8 mouse cellular contexts compared by ENCODE assay signal in the genomic region with DNA sequence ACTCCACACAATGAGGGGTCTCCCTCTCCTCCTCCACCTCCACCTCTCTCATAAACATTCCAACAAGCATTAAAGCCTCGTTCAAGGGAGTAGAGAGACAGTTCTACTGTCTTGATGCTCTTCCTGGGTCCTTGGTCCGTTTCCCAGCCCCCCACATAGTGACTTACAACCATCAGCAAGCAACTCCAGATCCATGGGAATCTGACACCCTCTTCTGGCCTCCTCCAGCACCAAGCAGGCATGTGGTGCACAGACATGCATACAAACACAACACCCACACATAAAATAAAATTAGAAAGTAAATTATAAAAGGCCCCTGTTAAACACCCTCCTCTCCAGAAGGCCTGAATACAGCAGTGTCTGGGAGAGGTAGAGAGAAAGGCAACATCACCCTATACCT. TPM values are rescaled to one million over a fixed set of nuclear protein-coding genes. Genes with fewer than 3 reads are reported as not detected.
DNase-seq lines count a peak whose midpoint lies in the region; ATAC-seq lines count a peak whose summit lies in the region.

No protein-coding gene starts in this region.

- no peak for ATAC-seq in liver, embryonic 11.5 days (replicated peaks; ENCODE audit: low FRiP score)
- 0 out of 2 replicates have a peak, but pooled peaks have one; percentile 1 for ATAC-seq in forebrain, embryonic 14.5 days
- ATAC-seq in stomach, embryonic 15.5 days (ENCODE audit: insufficient read depth, low FRiP score, low read depth): no peak

- no peak overlapping the region for H3K27ac ChIP-seq in heart, embryonic 10.5 days
- no peak overlapping the region for H3K27ac ChIP-seq in liver, embryonic 11.5 days (ENCODE audit: low read depth, low read length)
- H3K27ac ChIP-seq in forebrain, embryonic 14.5 days (ENCODE audit: low read depth, low read length): no peak overlapping the region
- no peak overlapping the region for H3K27ac ChIP-seq in stomach, embryonic 15.5 days

- H3K9ac ChIP-seq in liver, embryonic 11.5 days (ENCODE audit: low read depth, low read length): no peak overlapping the region
- H3K9ac ChIP-seq in forebrain, embryonic 14.5 days (ENCODE audit: low read length): no peak overlapping the region
- H3K9ac ChIP-seq in stomach, embryonic 15.5 days: no peak overlapping the region

- WGBS in heart, embryonic 10.5 days: 77% methylated on average over 2 of the region's 2 CpGs
- 54% methylated on average over 2 of the region's 2 CpGs for WGBS in liver, embryonic 11.5 days
- WGBS in forebrain, embryonic 14.5 days: 70% methylated on average over 2 of the region's 2 CpGs
- WGBS in stomach, embryonic 15.5 days: 57% methylated on average over 2 of the region's 2 CpGs

- peak overlapping the region; percentile 54 for H3K4me3 ChIP-seq in heart, embryonic 10.5 days
- H3K4me3 ChIP-seq in liver, embryonic 11.5 days (ENCODE audit: low read depth, low read length): no peak overlapping the region
- H3K4me3 ChIP-seq in forebrain, embryonic 14.5 days (ENCODE audit: low read depth, low read length): no peak overlapping the region
- no peak overlapping the region for H3K4me3 ChIP-seq in stomach, embryonic 15.5 days (replicated peaks)

- intact Hi-C loops in heart, postnatal 10 days (cut with DNase I): no loop called here

- no peaks in the 10 kb centered on the region for H3K27me3 ChIP-seq in heart, embryonic 10.5 days (ENCODE audit: insufficient read depth, poor library complexity, severe bottlenecking)
- H3K27me3 ChIP-seq in liver, embryonic 11.5 days (replicated peaks; ENCODE audit: control insufficient read depth, insufficient read depth, low read length): no peaks in the 10 kb centered on the region
- no peaks in the 10 kb centered on the region for H3K27me3 ChIP-seq in forebrain, embryonic 14.5 days (replicated peaks; ENCODE audit: control insufficient read depth, insufficient read depth, low read length)
- H3K27me3 ChIP-seq in stomach, embryonic 15.5 days (replicated peaks): no peaks in the 10 kb centered on the region

- no peaks in the 10 kb centered on the region for H3K36me3 ChIP-seq in heart, embryonic 10.5 days
- no peaks in the 10 kb centered on the region for H3K36me3 ChIP-seq in liver, embryonic 11.5 days (ENCODE audit: control insufficient read depth, insufficient read depth, low read length)
- no peaks in the 10 kb centered on the region for H3K36me3 ChIP-seq in forebrain, embryonic 14.5 days (ENCODE audit: control insufficient read depth, insufficient read depth, low read length)
- H3K36me3 ChIP-seq in stomach, embryonic 15.5 days: no peaks in the 10 kb centered on the region

- no peak for DNase-seq in heart, embryonic 10.5 days (ENCODE audit: low spot score)
- no peak for DNase-seq in heart, postnatal 10 days
- DNase-seq in liver, embryonic 11.5 days (ENCODE audit: low spot score): no peak
- no peak for DNase-seq in liver
- no peak for DNase-seq in forebrain, embryonic 14.5 days (ENCODE audit: low spot score)
- DNase-seq in cerebellum, adult 8-10 months: no peak
- no peak for DNase-seq in gastrocnemius, postnatal 25 days

- H3K4me1 ChIP-seq in heart, embryonic 10.5 days: peaks cover 8% of the 10 kb centered on the region
- no peaks in the 10 kb centered on the region for H3K4me1 ChIP-seq in liver, embryonic 11.5 days (replicated peaks; ENCODE audit: control insufficient read depth, insufficient read depth, low read length)
- H3K4me1 ChIP-seq in forebrain, embryonic 14.5 days (ENCODE audit: control insufficient read depth, insufficient read depth, low read length): peaks cover 15% of the 10 kb centered on the region
- 0 out of 2 replicates have a peak, but pooled peaks cover 4% of the 10 kb centered on the region for H3K4me1 ChIP-seq in stomach, embryonic 15.5 days

- peak overlapping the region; percentile 59; the same call in 1 of the 2 replicates for H3K4me2 ChIP-seq in liver, embryonic 11.5 days
- no peak overlapping the region for H3K4me2 ChIP-seq in forebrain, embryonic 14.5 days (ENCODE audit: low read length)
- 0 out of 2 replicates have a peak overlapping the region, but pooled peaks have one; percentile 61 for H3K4me2 ChIP-seq in stomach, embryonic 15.5 days

- H3K9me3 ChIP-seq in heart, embryonic 10.5 days: no peaks in the 10 kb centered on the region
- H3K9me3 ChIP-seq in liver, embryonic 11.5 days (ENCODE audit: control insufficient read depth, low read length): no peaks in the 10 kb centered on the region
- H3K9me3 ChIP-seq in forebrain, embryonic 14.5 days (replicated peaks; ENCODE audit: control insufficient read depth, low read length): no peaks in the 10 kb centered on the region
- H3K9me3 ChIP-seq in stomach, embryonic 15.5 days: no peaks in the 10 kb centered on the region

RNA-seq across cellular contexts. Expression of a gene that starts 33.5 kb away (rescaled TPM):
- 8.1 and 10.5 TPM in 2 replicates for polyA plus RNA-seq in heart, embryonic 10.5 days (2016; fragmentation: Nextera tagmentation; extraction: Ambion mirVana)
- 1 to 10 TPM; 3.4 to 4.1 TPM for total RNA-seq in heart, postnatal 10 days (2021)
- polyA plus RNA-seq in liver, embryonic 11.5 days (2014; fragmentation: Nextera tagmentation; extraction: Ambion mirVana): 11.3 and 11.6 TPM in 2 replicates
- 10.8 and 10.9 TPM in 2 replicates for polyA plus RNA-seq in forebrain, embryonic 14.5 days (2014; fragmentation: Nextera tagmentation; extraction: Ambion mirVana)
- 11.8 and 12.5 TPM in 2 replicates for polyA plus RNA-seq in stomach, embryonic 15.5 days (2015; fragmentation: Nextera tagmentation; extraction: Ambion mirVana)
- 1 to 10 TPM; 2.1 to 2.4 TPM for total RNA-seq in gastrocnemius, postnatal 25 days (2021)
